Mouse (Mus musculus) layer of hippocampus, postnatal 10 days (tissue): ENCODE measurements around the gene Bmp6. TPM values are rescaled to one million over a fixed set of nuclear protein-coding genes. Genes with fewer than 3 reads are reported as not detected.
A peak's percentile ranks its signal among the peaks of the same experiment; 100 is the strongest.

Source experiments
- DNase-seq, 2 experiments: peaks; one replicate each; pipeline ENCODE4 v3.0.0; 2021; ENCODE audit warnings: low spot score in 2 of 2
- total RNA-seq, 2 experiments: library from RNA; stranded (reverse); gene quantifications; 2 replicates each; pipeline ENCODE4 v1.2.3; 2021

The Bmp6 gene
- total RNA-seq, 2 experiments from 2014 or later: 6.9 to 8.3 TPM

DNA sequence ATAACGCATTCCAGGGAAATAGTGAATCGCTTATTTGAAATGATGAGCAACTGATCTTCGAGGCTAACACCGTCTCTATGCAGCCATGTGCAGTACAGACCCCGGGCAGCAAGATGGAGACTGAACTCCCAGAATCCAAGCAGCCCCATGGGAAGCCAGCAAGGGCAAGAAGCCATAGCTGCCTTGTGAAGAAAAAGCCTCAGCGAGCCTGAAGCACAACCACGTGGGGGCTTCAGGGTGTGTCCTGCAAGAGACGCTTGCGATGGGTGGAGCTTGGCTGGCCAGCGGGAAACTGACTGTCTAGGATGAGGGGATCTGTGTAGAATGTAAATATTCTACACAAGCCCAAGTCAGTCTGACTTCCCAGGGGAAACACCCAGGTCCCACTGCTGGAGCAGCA, 167.1 kb downstream of the Bmp6 start:
- DNase-seq: no peak

DNA sequence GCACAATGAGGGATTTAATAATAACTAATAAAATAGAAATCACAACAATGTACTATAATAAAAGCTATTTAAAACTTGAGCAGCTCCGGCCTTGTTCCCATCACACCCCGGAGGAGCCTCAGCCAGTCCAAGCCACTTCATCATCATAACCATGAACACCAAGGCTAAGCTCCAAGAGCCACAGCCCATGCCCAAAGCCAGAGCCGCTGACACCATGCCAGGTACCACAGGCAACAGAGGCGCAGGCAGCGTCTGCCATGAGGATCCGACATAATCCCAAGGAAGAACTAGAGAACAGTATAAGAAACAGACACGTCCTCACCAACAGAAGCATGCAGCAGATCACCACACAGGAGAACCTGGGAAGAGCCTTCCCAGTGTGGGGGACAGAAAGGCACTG, 169.0 kb downstream of the Bmp6 start:
- DNase-seq: no peak

DNA sequence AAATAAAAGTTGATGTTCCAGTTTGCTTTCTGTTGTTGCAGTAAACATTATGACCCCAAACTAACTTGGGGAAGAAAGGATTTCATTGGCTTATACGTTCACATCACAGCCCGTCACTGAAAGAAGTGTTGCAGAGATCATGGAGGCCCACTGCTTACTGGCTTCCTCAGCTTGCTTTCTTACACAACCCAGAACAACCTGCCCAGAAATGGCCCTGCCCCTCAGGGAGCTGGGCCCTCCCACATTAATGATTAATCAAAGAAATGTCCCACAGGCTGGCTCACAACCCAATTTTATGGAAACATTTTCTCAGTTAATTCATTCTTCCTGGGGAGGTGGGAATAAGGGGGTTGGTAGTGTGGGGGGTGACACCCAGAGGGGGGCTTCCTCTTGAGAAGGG, 170.5 kb downstream of the Bmp6 start:
- no peak for DNase-seq

DNA sequence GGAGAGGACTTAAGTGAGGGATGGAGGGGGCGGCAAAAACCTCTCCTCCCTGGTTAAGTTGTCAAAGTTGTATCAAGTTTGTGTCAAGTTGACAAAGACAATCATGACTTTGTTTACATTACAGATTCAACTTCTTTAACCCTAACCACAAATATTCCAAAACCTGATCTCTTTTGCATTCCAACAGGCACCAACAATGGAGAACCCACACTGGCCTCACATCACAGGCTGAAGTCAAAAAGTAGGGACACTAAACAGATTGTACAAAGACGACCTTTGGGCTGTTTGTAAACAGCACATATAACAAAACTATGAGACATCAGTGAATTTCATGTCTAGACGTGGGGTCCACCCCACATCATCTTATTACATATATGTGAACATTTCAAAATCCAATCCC, 170.9 kb downstream of the Bmp6 start:
- DNase-seq: no peak

DNA sequence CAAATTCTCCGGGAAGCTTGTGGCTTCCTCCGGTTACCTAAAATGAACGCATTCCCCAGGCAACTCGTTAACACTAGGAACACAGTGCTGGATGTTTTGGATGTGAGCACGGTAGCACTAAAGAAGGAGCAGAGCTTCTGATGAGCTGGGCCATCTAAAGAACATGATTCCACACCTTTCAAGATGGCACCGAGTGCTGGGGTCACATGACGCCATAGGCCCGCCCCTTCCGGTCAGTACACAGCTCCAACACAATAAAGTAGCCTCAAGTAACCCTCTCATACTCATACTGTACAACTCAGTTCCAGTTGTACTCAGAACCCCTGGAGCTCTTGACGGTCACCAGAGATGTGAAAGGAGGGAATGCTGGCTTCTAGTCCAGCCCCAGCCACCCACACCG, 171.7 kb downstream of the Bmp6 start:
- DNase-seq: no peak

DNA sequence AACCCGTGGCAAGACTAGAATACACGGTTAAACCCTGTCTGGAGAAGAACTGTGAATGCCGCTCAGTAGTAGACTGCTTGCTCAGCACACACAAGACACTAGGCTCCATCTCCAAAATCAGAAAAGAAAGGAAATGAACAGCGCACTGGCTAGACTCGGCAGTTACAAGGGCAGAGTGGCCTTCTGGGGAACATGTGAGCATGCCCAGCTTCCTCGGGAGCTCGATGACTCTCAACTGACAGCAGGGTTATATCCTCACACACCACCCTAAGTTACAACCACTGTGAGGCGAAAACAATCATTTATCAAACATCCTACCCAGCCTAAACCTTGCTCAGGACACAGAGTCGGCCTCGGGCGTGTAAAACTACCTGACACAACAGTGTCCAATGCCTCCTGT, 175.4 kb downstream of the Bmp6 start:
- no peak for DNase-seq

DNA sequence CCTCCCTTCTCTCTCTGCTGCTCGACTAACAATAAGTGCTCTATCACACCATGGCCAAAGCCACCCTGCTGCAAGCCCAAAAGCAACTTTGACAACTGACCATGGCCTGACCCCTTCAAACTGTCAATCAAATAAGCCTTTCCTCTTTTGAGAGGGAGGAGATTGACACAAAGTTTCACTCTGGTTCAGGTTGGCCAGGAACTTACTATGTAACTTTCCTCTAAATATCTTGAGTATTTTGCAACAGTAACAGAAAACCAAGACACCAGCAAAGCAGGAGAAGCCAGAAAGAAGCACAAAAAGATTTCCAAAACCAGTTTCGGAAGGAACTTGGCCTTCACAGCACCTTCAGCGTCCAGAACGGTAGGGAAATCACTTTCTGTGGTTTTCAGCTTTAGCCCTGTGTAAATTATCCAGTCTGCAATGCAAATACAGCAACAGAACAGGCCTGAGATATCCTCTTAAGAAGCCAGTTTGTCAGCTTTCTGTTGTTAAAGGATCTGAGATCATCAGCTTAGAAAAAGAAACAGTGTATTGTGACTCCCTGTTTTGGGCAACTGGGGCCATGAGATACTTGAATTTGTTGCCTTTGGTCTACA, 177.2 kb downstream of the Bmp6 start:
- no peak for DNase-seq

DNA sequence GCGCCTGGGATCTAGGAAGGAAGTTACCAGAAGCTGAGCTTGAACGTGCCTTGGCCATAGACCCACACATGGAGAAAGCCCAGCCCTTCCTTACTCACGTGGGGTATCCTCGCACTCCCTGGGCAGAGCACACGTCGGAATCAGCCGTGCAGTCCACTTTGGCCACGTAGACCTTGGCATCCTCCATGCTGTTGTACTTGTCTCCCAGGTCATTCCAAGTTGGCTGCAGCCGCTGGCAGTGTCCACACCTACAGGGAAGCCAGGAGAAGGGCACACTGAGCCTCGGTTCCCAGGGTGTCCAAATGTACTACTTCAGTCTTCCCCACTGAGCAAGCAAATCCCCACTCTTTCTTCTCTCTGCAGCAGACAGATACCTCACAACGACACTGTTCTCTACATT, 178.3 kb downstream of the Bmp6 start:
- no peak for DNase-seq

DNA sequence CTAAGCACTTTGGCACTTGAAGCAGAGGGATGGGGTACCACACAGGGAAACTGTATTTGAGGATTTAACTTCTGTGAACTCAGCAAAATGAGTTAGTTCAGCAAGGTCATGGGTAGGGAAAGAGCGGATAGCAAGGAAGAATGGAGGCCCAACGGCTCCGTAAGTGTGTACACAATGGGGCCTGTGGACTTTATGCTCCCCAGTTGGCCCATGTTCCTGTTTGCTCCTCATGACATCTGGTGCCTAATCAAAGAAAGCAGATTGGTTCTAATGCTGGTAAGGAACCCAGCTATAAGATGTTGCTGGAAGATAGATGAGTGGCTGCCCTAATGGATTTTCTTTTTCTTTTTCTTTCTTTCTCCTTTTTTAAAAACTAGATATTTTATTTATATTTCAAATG, 180.4 kb downstream of the Bmp6 start:
- DNase-seq: no peak

DNA sequence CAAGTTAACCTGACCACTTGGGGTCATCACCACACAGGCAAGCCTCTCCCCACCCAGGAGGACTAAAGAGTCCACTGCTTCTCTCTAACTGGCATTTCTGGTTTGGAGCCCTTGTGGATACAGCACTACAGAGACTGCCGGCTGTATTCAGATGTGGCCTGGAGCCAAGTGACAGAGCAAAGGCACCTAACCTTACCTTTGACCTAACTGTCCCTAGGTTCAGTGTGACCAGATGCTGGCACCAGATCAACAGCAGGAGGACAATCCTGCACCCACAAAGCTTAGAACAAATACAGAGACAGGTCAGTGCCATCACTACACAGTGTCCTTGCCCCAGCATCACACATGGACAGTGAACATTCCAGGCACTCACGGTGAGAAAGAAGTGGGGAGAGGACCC, 181.2 kb downstream of the Bmp6 start:
- DNase-seq: no peak

DNA sequence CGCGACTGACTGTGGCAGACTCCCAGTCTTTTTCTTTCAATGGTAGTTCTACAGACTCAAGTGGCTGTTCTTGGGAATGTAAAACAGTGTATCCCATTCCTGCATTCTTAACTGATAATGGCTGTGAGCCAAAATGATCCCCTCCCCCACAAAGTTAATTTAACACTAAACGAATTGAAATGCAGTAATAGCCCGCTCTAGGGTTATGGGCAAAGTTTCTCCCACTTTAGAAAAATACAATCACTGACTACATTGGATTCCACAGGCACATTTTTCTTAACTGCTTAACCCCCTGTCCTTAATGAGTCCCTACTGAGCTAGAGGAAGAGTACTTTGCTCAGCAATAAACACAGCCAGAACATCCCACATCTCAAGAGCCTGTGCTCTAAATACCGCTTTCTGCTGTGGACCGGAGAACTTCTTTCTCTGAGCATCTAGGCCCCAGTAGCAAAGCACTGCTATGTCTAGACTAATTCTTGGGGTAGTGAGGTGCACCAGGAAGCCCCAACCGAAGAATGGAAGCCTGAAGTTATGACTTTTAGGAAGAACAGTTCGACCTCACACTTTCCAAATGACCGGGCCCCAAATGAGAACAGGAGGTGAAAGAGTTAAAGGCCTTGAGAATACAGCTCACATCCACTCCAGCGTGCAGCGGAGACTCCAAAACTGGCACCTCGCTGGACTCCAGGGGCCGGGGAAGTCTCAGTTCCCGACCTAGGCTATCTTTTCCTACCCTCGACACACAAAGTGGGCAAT, 182.3 kb downstream of the Bmp6 start:
- no peak for DNase-seq

DNA sequence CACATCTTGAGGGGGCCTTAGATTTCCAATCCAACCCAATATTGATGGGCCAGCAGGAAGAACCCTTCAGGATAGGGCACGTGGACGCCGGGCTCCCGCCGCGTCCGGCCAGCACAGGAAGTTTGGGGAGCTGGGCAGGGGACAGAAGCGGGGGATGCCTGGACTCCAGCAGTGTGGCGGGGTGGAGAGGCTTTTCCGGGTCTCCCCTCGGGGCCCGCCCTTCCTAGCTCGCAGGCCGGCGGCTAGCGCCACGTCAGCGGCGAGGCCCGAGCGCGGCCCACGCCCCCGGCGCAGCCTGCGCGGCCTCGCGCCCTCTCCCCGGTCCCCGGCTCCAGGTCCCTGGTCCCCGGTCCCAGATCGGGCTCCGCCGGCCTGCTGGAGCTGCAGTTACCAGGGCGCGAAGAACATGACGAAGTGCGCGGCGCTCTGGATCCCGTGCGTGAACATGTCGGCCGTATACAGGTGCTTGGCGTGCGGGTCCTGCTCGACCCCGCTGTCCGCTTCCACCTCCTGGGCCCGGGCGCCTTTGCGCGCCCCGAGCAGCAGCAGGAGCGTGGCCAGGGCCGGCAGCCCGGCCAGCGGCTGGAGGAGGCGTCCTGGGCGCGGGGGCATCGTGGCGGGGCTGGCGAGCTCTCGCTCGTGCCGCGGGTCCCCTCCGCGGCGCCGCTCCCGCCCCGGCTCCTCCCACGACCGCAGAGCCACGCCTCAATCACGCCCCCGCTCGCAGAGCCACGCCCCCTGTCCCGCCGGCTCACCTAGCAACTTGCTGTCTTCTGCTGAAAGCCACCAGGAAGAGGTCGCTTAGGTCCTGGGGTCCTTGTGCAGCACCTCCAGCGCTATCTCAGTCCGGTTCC, 183.1 kb downstream of the Bmp6 start:
- DNase-seq: peak; percentile 83 to 90

DNA sequence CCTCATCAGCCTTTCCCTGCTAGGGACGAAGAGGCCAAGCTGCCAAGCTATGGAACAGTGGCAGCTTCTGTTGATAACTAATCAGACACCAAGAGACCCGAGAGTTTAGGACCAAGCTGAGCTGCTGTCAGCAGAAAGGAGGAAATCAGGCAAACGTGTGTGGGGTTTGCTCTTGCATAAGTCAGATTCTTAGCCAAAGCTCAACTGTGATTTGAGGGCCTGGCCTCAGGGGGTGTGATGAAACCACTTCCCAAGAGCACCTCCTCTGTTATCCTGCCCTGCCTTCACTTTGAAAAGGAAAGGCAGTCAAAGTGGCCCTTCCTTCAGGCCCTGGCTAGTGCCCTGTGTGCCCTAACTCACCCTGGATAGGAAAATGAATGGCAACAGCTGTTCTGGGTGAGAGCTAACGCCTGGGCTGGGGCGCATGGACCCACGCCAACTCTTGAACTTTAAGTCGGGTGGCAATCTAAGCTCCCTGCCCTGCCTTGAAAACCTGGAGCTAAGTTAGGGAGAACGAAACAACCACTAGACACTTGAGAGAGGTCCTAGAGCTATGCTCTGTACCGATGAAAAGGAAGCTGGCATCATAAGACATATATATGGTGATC, 183.9 kb downstream of the Bmp6 start, which contains the start of gene Txndc5:
Gene Txndc5, minus strand, starts transcription at position 138 of the 608 bp plus-strand sequence.
- no peak for DNase-seq

DNA sequence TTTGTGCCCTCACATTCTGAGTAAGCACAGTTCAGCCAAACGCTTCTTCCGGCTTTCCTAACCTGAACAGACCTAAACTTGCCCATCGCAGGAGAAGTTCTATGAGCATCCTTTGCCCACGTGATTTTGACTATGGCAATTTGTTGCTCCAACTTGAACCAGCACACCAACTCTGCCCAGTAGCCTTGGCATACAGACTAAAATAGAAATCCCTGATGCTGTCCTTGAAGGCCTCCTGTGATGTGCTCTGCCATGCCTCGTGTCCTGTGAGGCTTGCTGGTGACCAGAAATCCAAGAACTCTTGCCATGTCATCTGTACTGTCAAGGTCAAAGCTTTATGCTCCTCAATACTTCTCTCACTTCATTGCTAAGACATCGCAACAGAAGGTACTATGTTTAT, 184.7 kb downstream of the Bmp6 start:
- DNase-seq: no peak

DNA sequence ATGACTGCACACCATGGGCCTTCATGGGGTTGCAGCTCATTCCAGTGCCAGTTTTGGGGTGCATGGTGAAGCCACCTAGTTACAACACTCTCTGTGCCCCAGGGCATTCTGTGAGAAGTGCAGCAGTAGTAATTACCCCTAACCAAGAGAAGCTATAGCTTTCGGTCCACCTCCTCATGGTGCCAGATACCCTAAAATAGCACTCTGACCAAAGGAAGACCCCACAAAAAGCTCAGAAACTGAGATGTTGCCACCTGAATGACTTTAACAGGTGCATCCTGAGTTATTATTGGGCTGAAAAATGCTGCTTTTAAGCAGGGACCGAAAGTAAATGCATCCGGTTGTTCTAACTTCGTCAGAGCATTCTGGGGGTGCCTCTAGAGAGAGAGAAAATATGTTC, 186.6 kb downstream of the Bmp6 start:
- DNase-seq: no peak

DNA sequence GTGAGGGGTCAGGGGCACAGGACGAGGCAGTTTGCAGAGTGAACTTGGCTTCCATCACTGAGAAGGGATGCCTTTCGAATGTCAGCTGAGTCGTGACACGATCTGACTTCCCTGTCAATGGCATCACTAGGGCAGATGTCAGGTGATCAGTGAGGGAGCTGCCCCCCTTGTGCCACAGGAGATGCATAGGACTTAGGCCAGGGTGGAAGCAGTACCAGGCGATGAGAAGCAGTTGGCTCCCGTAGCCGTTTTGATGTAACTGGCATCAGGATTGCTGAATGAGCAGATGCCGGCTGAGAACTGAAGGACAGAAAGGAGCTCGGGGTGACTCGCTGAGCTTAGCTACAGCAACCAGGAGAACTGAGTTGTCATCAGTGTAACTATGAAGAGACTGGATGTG, 188.6 kb downstream of the Bmp6 start:
- DNase-seq: no peak

DNA sequence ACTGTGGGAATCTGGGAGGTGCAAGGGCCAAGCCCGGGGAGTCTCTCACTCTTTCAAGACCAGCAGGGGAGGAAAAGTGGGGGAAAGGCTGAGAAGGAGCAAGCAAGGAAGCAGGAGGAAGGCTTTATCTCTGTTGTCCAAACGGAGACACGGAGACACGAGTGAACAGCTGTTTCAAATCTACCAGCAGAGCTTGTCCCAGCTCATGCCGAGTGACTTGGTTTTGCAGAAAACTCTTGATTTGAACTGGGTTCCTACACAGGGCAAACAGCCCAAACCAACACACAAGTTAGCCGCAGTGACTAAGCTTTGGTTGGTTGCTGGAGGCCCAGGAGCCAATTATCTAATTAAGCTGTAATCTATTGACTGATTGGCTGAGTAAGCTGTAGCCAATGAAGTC, 189.1 kb downstream of the Bmp6 start:
- no peak for DNase-seq

DNA sequence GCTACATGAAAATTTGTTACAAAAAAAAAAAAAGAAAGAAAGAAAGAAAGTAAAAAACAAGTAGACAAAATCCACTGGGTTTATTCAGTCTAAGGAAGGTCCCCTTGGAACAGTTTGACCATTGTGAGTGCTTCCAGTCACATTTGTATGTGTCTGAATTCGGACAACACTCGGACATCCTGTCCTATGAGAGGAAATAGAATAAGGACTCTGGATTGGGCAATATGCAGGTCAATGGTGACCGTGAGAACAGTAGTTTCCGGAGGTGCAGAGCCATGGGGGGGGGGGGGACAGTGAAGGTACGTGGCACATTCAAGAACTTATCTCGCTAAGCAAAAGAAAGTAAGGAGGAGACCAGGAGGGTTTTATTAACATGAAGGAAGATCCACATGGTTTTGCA, 189.8 kb downstream of the Bmp6 start:
- no peak for DNase-seq

DNA sequence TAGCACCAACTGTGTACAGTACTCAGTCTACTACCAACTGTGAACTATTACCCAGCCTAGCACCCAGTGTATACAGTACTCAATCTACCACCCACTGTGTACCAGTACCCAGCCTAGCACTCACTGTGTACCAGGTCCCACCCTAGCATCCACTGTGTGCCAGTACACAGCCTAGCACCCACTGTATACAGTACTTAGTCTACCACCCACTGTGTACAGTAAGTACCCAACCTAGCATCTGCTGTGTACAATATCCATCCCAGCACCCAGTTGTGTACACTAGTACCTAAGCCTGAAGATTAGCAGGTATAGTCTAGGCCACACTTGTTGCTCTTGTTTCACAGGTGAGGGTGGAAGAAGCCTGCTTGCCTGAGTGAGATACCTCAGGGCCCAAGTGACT, 192.6 kb downstream of the Bmp6 start:
- no peak for DNase-seq

DNA sequence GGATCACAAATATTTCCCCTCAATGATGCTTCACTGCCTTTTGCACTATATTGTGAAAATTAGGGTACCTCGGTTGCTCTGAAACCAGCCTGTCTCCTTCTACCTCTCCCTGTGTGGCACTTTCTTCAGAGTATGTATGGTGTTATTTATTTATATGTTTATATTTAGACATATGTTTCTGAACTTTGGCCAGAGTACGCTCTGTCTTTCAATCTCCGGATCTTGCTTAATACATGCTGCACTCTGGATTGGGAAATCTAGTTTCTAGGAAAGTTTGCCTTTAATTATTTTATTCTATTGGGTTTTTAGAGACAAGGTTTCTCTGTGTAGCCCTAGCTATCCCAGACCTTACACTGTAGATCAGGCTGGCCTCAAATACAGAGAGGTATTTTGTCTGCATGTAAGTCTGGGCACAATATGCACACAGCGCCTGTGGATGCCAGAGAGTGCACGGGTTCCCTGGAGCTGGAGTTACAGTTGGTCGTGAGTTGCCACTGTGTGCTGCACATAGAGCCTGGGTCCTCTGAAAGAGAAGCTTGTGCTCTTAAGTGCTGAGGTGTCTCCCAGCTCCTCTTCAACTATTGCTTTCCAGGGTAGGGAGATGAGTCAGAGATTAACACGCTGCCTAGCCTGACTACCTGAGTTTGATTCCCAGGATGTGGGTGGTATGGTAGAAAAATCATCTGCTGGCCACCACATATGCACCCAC, 194.4 kb downstream of the Bmp6 start:
- no peak for DNase-seq

DNA sequence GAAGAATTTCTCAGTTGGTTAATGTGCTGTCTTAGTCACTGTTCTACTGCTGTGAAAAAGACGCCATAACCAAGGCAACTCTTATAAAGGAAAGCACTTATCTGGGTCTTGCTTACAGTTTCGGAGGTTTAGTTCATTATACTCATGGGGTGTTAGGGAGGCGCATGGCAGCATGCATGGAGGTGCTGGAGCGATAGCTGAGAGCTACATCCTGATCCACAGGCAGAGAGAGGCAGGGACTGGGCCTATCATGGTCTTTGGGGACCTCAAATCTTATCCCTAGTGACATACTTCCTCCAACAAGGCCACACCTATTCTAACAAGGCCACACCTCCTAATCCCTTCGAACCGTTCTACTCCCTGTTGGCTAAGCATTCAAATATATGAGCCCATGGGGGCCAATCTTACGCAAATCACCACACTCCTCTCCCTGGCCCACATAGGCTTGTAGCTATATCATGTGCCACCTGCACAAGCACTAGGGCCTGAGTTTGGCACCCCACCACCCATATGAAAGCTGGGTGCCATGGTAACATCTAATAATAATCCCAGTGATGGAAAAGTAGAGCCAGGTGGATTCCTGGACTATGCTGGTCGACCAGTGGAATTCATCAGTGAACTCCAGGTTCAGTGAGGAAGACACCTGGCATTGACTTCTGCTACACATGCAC, 198.7 kb downstream of the Bmp6 start:
- no peak for DNase-seq
